Mouse (Mus musculus): Measurements from ENCODE around the gene Zfp507.

Zfp507 gene

DNA sequence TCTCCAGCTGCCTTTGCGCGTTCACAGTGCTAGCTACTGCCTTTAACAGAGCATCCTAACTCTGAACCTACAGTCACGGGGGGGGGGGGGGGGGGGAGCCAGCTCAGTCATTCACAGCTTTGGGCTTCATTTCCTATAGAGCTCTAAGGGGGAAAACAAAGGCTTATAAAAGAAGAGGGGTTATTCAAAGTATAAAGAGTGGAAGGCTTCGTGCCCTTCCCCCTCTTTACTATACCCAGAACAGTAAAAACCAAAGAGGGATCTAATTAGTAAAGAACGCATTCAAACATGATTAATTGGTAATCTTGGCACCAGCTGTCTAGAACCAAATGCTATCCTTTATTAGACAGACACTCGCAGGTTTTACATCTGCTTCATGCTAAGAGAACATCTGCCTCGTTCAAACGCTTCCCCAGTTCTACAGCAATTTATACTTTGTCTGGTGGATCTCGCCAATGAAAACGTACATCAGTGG lies 70.2 kb downstream of the Zfp507 start:
- DNase-seq, result no peak

- peak; percentile 67 for DNase-seq
Measured at GRCm38 (mm10) chr7:35729621-35730031, 73.2 kb downstream of the Zfp507 start.

- no peak for DNase-seq
Measured at GRCm38 (mm10) chr7:35728376-35728775, 74.4 kb downstream of the Zfp507 start.

DNA sequence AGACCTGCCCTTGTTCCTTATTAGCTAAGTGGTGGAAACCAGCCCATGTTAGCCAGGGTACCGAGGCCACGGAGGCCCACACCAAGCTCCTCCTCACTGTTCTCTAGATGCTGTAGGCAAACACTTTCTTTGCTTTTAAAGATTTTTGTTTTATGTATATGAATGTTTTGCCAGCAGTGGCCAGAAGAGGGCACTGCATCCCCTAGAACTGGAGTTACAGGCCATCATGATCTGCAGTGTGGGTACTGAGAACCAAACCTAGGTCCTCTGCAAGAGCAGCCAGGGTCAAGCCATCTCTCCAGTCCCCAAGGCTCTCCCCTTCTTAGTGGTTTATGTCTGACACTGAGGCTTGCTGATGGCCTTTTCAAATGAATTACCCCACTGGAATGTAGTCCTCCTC lies 79.8 kb downstream of the Zfp507 start:
- no peak for DNase-seq
